Mouse (Mus musculus) forebrain, embryonic 11.5 days (tissue): ENCODE results near the gene Fhit. TPM values are rescaled to one million over a fixed set of nuclear protein-coding genes. Genes with fewer than 3 reads are reported as not detected.

Source experiments
- ATAC-seq: fragments of 200-750 bp; cut with Nextera tagmentation; replicated peaks from 2 replicates; pipeline ENCODE4 v1.8.0; 2017; ENCODE audit warnings: moderate TSS enrichment; ENCODE audit not compliant: low FRiP score
- DNase-seq: peaks from one replicate; pipeline ENCODE4 v3.0.0-alpha.2; 2017; ENCODE audit warnings: low spot score
- H3K27ac ChIP-seq: fragments of 300-500 bp; sonication (generic); 2 replicates; pipeline ENCODE4 v1.5.1; 2014; ENCODE audit warnings: low read depth, low read length
- H3K27me3 ChIP-seq: fragments of 300-500 bp; sonication (generic); 2 replicates; pipeline ENCODE4 v1.6.1; 2014; ENCODE audit warnings: mild to moderate bottlenecking, low read length, mixed read lengths; ENCODE audit not compliant: control insufficient read depth, insufficient read depth
- H3K36me3 ChIP-seq: fragments of 300-500 bp; sonication (generic); 2 replicates; pipeline ENCODE4 v1.6.1; 2014; ENCODE audit warnings: mild to moderate bottlenecking, low read length, moderate library complexity, mixed read lengths; ENCODE audit not compliant: control insufficient read depth, insufficient read depth
- H3K4me1 ChIP-seq: fragments of 300-500 bp; sonication (generic); replicated peaks from 2 replicates; pipeline ENCODE4 v1.6.1; 2014; ENCODE audit warnings: low read length, mixed read lengths; ENCODE audit not compliant: control insufficient read depth, insufficient read depth
- H3K4me2 ChIP-seq: fragments of 300-500 bp; sonication (generic); 2 replicates; pipeline ENCODE4 v1.6.1; 2014; ENCODE audit warnings: low read depth, mild to moderate bottlenecking, low read length, moderate library complexity, mixed read lengths; ENCODE audit not compliant: severe bottlenecking
- H3K4me3 ChIP-seq: fragments of 300-500 bp; sonication (generic); 2 replicates; pipeline ENCODE4 v1.5.1; 2014; ENCODE audit warnings: low read depth, low read length
- H3K9ac ChIP-seq: fragments of 300-500 bp; sonication (generic); 2 replicates; pipeline ENCODE4 v1.6.1; 2014; ENCODE audit warnings: low read length
- H3K9me3 ChIP-seq: fragments of 300-500 bp; sonication (generic); 2 replicates; pipeline ENCODE4 v1.6.1; 2016; ENCODE audit warnings: low read length, mixed read lengths; ENCODE audit not compliant: control insufficient read depth
- WGBS: fragments of 180-500 bp; shearing (Covaris S2); extraction: QIAGEN DNeasy Blood & Tissue Kit; methylation state at CpG from one replicate; pipeline ENCODE4 v1.1.7; 2014; 5-methylcytosine and 5-hydroxymethylcytosine counted together
- polyA plus RNA-seq: library from polyadenylated mRNA; unstranded; fragments of >200 nt; fragmentation: Nextera tagmentation; extraction: Ambion mirVana; gene quantifications from 2 replicates; pipeline ENCODE4 v1.2.1, GENCODE M21; 2014

The Fhit gene
- polyA plus RNA-seq, 1 experiment from 2014 or later = 2.2 TPM

DNA sequence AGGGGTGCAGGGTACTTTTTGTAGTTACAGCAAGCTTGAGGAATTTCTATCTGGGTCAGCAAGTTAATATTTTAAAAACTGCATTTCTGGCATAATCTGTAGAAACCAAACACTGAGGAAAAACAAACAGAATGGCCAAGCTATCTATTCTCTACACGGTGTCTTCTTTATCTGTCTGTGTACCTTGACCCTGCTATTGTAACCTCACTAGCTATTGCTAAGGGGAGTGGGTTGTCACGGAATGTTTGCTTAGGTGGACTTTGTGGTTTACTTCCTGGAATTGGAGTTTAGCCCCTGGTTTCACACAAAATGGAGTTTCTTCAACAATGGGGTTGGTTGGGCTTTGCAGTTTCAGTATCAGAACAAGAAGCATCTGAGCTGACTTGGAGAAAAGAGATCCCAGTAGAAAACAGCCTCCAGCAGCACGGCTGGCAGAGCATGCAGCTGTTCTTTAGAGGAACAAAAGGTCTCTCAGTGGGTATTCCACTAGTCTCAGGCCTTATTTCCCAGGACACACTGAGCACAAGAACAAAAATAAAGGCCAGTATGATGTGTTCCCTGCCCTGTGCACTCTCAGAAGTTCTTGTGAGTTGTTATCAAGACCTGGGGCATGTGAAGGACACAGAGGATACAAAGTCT, 1540.8 kb downstream of the Fhit start:
- DNase-seq (no peak), ATAC-seq (no peak)
- no peaks in the 10 kb centered on the region for H3K4me1 ChIP-seq
- no peaks in the 10 kb centered on the region for H3K9me3 ChIP-seq
- no peak overlapping the region for H3K27ac ChIP-seq
- WGBS = 7% methylated on average over 3 of the region's 3 CpGs
- no peaks in the 10 kb centered on the region for H3K27me3 ChIP-seq
- no peak overlapping the region for H3K4me3 ChIP-seq
- H3K4me2 ChIP-seq = no peak overlapping the region
- H3K9ac ChIP-seq = no peak overlapping the region
- H3K36me3 ChIP-seq = no peaks in the 10 kb centered on the region

DNA sequence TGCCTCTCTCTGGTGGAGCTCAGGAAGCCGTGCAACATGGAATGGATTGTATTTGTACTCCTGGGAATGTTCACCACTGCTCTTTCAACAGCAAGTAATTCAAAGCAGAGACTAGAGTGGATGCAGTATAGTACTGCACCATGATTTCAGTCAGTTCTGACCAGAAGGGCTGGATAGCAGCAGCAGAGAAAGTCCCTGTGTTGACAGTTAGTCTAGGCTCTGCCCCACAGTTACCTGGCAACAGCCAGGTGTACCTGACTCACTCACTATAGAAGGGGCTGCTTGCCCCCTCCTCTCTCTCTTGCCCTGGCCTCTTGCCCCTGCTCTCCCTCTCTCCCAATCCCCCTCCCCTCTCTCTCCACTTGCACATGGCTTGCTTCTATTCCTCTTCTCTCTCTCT, 1542.0 kb downstream of the Fhit start:
- no peaks in the 10 kb centered on the region for H3K36me3 ChIP-seq
- H3K4me1 ChIP-seq = no peaks in the 10 kb centered on the region
- no peak overlapping the region for H3K4me2 ChIP-seq
- H3K27me3 ChIP-seq = no peaks in the 10 kb centered on the region
- DNase-seq (no peak), ATAC-seq (no peak; the same call in 1 of the 2 replicates)
- no peak overlapping the region for H3K4me3 ChIP-seq
- no peaks in the 10 kb centered on the region for H3K9me3 ChIP-seq
- H3K27ac ChIP-seq = no peak overlapping the region
- WGBS = 56% methylated on average over 1 of the region's 1 CpGs
- no peak overlapping the region for H3K9ac ChIP-seq

DNA sequence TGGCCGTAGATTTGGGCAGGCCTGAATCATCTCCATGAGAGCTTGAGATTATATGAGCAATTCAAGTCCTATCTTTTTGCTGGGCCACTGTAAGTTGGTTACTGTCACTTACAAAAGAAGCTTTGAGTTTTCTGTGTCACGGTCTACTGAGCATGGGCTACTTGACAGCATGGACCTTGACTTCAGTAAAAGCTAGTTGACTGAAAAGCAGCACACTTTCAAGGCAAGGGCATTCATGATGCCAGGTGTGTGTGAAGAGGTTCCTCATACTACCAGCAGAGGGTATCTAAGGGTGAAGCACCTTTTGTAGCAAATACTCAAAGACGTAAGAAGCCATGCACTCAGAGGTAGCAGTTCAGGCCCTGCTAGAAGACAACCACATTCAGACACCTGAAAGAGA, 1548.7 kb downstream of the Fhit start:
- no peak overlapping the region for H3K4me2 ChIP-seq
- H3K4me3 ChIP-seq = no peak overlapping the region
- no peak overlapping the region for H3K9ac ChIP-seq
- WGBS = 86% methylated on average over 3 of the region's 3 CpGs
- H3K36me3 ChIP-seq = no peaks in the 10 kb centered on the region
- H3K27ac ChIP-seq = no peak overlapping the region
- ATAC-seq = no peak
- no peaks in the 10 kb centered on the region for H3K27me3 ChIP-seq
- H3K4me1 ChIP-seq = no peaks in the 10 kb centered on the region
- no peaks in the 10 kb centered on the region for H3K9me3 ChIP-seq
- no peak for DNase-seq

DNA sequence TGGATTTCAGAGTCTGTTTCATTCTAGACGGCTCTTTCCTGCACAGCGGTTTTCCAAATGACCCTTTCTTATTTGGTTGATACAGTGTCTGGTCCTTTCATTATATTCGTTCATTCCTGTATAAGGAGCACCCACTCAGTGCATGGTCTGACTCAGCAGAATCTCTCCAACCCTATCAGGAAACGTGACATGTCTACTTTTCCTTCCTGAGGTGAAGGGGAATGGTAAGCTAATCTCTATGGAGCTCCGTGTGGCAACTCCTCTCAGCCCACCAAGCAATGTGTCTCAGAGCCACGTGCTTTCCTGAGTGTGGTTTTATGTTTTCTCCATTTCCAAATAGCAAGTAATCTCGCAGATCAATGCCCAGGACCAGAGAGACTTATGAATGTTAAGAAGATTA, 1552.7 kb downstream of the Fhit start:
- Histone ChIP-seq H3K4me3 (no peak overlapping the region), H3K9ac (no peak overlapping the region), H3K4me2 (no peak overlapping the region), H3K27ac (no peak overlapping the region), H3K36me3 (no peaks in the 10 kb centered on the region), H3K9me3 (no peaks in the 10 kb centered on the region), H3K4me1 (no peaks in the 10 kb centered on the region), H3K27me3 (no peaks in the 10 kb centered on the region)
- ATAC-seq (no peak), DNase-seq (no peak)
- 85% methylated on average over 7 of the region's 7 CpGs for WGBS

DNA sequence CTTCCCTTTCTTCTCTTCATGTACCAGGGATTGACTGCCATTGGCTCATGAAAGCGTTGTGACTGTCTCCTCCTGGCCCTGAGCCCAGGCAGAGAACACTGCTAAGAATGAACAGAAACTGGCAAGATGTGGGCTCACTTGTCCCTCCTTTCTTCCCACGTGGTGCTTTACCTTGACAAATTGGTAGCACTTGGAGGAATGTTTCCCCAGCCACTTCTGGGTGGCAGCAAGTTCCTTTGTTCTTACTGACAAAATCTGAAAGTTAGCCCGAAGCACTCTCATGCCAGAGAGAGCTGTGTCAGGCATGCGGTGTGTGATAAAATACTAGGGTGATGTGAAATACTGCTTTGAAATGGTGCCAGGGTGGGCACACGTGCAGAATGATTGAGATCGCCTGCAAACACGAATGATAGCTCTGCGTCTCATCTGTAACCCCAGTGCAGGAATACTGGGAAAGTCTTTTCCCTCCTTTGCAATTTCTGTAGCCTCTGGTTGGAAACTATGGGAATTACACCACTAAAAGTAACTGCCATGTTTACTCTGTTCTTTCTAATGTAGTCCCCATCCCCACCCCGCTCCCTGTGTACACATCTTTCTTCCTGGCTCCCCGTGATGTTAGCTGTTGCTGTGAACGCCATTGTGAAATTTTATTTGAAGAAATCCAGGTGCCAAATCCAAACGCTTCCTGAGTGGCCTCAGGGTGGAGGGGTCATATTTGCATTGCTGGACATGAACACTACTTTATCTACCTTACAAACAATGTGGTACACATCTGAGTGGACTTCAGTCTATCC, 1555.1 kb downstream of the Fhit start:
- Histone ChIP-seq H3K27me3 (no peaks in the 10 kb centered on the region), H3K27ac (no peak overlapping the region), H3K4me3 (no peak overlapping the region), H3K4me2 (no peak overlapping the region), H3K36me3 (no peaks in the 10 kb centered on the region), H3K4me1 (no peaks in the 10 kb centered on the region), H3K9me3 (no peaks in the 10 kb centered on the region), H3K9ac (no peak overlapping the region)
- WGBS = 81% methylated on average over 12 of the region's 12 CpGs
- DNase-seq = no peak
- no peak for ATAC-seq

DNA sequence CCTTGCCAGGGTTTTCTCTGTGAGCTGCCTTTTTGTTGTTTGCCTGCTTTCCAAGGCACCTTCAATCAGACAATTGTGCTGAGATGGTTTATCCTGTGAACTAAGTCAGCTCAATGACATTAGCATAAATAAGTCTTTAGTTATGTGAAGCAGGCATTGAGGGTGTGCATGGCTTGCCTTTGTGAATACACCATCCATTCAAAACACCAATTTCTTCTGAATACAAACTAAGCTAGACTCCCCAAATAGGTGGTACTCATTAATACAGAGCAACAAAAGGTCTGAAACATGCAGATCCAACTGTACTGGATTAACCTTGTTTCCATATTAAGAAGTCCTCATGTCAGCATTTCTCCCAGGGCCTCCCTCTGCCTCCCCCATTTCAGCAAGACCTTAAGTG, 1561.6 kb downstream of the Fhit start:
- no peak for DNase-seq
- 0 out of 2 replicates have a peak, but pooled peaks have one; percentile 32 for ATAC-seq
- Histone ChIP-seq H3K9ac (no peak overlapping the region), H3K4me2 (no peak overlapping the region), H3K36me3 (no peaks in the 10 kb centered on the region), H3K4me3 (no peak overlapping the region), H3K27ac (no peak overlapping the region), H3K27me3 (no peaks in the 10 kb centered on the region), H3K4me1 (no peaks in the 10 kb centered on the region), H3K9me3 (no peaks in the 10 kb centered on the region)

DNA sequence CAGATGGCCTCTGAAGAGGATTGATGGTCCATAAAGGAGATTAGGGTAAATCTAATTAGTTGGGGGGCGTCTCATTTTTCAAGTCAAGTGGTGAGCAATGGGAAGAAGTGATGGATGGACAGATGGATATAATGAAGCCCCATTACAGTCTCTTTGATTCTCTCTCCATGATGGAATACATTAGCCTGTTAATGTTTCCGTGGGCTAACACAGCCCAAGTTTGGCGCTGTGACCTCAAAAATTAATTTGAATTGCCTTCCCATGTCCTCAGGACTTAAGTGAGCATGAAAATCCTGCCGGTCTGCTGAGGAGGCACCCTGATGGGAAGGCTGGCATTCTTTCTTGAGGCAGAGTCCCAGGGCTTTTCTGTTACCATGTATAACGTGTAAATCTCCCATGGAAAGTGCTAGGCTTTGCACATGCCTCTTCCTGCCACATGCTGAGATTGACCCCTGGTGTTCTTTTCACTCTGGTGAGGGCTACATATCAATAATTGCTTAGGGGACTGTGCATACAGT, 1564.3 kb downstream of the Fhit start:
- DNase-seq (no peak), ATAC-seq (peak; percentile 61)
- no peaks in the 10 kb centered on the region for H3K36me3 ChIP-seq
- H3K9me3 ChIP-seq = no peaks in the 10 kb centered on the region
- H3K27me3 ChIP-seq = no peaks in the 10 kb centered on the region
- H3K4me1 ChIP-seq = no peaks in the 10 kb centered on the region
- no peak overlapping the region for H3K4me2 ChIP-seq
- H3K4me3 ChIP-seq = no peak overlapping the region
- H3K9ac ChIP-seq = no peak overlapping the region
- no peak overlapping the region for H3K27ac ChIP-seq
- whole genome bisulfite sequencing = 7% methylated on average over 5 of the region's 5 CpGs

DNA sequence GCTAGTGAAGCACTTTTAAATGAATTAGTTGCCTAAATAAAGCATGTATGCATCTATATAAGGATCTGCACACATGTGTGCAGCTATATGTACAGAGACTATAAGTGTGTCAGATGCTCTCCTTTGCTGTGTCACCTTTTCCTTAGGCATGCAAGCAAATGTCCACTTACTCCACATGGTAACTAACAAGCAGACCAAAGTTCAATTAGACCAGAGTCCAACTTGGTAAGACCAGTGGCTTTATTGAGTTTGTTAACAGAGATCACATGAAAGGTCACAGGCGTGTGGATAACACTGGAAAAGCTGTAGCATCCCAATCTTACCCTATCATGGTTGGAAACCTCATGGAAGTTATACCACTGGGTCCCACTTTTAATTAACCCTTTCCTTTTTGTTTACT, 1572.7 kb downstream of the Fhit start:
- no peaks in the 10 kb centered on the region; the same call in 1 of the 2 replicates for H3K9me3 ChIP-seq
- WGBS = 78% methylated on average over 1 of the region's 1 CpGs
- ATAC-seq = no peak

More for the DNA sequence above, 1572.7 kb downstream of the Fhit start:
- Histone ChIP-seq H3K4me1 (no peaks in the 10 kb centered on the region), H3K36me3 (no peaks in the 10 kb centered on the region), H3K27me3 (no peaks in the 10 kb centered on the region), H3K4me2 (no peak overlapping the region), H3K4me3 (no peak overlapping the region), H3K27ac (no peak overlapping the region), H3K9ac (no peak overlapping the region)
- DNase-seq = no peak
